Mouse (Mus musculus): ENCODE results near the gene Pgap2.

DNA sequence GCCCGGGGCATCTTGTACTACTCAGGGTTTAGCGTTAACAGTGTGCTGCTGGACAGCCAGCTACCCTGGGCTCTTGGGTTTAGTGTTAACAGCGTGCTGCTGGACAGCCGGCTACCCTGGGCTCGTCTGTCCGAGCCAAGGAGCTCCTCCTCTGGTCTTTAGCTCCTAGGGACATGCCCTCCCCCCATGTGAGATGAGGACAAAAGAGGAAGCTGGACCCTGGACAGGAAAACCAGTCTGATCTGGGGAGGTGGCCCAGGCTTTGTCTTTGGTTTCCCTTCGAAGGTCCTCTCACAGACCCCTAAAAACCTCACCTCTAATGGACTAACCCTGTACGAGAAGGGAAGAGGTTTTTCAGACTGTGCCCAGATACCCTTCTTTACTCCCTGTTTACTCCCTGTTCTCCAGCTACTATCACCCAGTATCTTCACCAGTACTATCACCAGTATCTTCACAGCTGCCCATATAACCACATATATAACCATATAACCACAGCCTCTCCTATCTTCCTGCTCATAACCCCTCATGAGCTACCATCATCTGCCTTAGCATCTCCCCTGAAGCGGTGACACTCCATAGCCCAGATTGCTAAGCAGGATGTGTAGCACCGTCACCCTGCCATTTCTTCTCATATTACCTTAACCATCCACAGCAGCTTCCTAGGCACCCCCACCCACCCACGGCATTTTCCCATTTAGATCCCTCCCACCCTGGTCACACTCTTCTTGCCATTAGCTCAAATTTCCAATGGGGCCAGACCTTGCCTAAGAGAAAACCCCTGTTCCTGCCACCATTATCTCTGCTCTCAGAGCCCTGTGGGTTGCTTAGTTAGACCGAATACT, 37.2 kb downstream of the Pgap2 start:
- TF ChIP-seq CTCF (conservative IDR thresholded peaks at IDR 0.05 in 1 of 2, IDR thresholded peaks at IDR 0.05 in 1 of 2; ENCODE audit: low read depth in 2 of 2, low read length in 2 of 2) (no peak), ETS1 (conservative IDR thresholded peaks at IDR 0.05; ENCODE audit: low read depth, low read length) (no peak), MXI1 (IDR thresholded peaks at IDR 0.05; ENCODE audit: low read depth, low read length) (no peak), CHD2 (IDR thresholded peaks at IDR 0.05; ENCODE audit: low read length) (no peak), POLR2A (IDR thresholded peaks at IDR 0.05; ENCODE audit: low read depth, low read length) (no peak), EP300 (IDR thresholded peaks at IDR 0.05; ENCODE audit: low read length) (no peak), MAZ (IDR thresholded peaks at IDR 0.05; ENCODE audit: low read depth, low read length) (no peak), MEF2A (IDR thresholded peaks at IDR 0.05; ENCODE audit: borderline replicate concordance, low read depth, low read length) (no peak), ZMIZ1 (IDR thresholded peaks at IDR 0.05; ENCODE audit: low read depth, low read length) (no peak)
